Mouse (Mus musculus) kidney, adult 2 months (tissue): ENCODE data around the gene Actr3.

Experiments
- CTCF ChIP-seq: fragments of 200-500 bp; conservative IDR thresholded peaks from 2 replicates; pipeline ENCODE4 v1.5.1; 2011; ENCODE audit warnings: low read depth, mild to moderate bottlenecking, control low read depth, low read length, moderate library complexity, mixed read lengths; ENCODE audit not compliant: insufficient read depth, insufficient read length
- POLR2A ChIP-seq: fragments of 200-500 bp; IDR thresholded peaks from one replicate; pipeline ENCODE4 v1.6.1; 2011; ENCODE audit warnings: low read depth, low read length, control low read depth

DNA sequence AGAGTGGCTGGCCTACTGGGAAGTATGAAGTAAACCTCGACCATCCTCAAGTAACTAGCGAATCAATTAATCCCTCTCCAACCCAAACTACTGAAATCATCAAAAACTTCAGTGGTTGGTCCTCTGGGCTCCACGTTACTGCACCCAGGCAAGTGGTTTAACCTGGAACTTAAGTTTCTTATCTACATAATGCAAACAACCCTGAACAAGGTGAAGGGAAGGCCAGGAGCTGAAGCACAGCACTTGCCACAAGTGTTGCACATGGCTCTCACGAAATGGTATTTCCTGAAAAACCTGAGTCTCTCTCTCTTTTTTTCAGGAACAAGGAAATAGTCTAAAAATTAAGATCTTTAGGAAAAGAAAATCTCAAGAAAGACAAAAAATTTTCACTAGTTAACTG lies 4.2 kb downstream of the Actr3 start:
- no peak for TF ChIP-seq CTCF
- no peak for TF ChIP-seq POLR2A
